Mouse (Mus musculus): ENCODE data around the gene Nap1l1.

- no peak for TF ChIP-seq CTCF (conservative IDR thresholded peaks at IDR 0.05 in 1 of 2, IDR thresholded peaks at IDR 0.05 in 1 of 2; ENCODE audit: low read depth in 2 of 2, low read length in 2 of 2)
- peak; percentile 86 for TF ChIP-seq EP300 (IDR thresholded peaks at IDR 0.05; ENCODE audit: low read length)
- TF ChIP-seq HCFC1 (IDR thresholded peaks at IDR 0.05; ENCODE audit: low read depth, low read length), result peak; percentile 48; the same call in 1 of the 2 replicates
- TF ChIP-seq SMC3 (IDR thresholded peaks at IDR 0.05; ENCODE audit: low read depth, low read length), result peak; percentile 25
- peak; percentile 43 for TF ChIP-seq POLR2A (IDR thresholded peaks at IDR 0.05; ENCODE audit: low read depth, low read length)
- TF ChIP-seq USF1 (IDR thresholded peaks at IDR 0.05; ENCODE audit: low read depth, low read length), result no peak
- TF ChIP-seq CHD2 (IDR thresholded peaks at IDR 0.05; ENCODE audit: low read length), result peak; percentile 70
- no peak for TF ChIP-seq UBTF (IDR thresholded peaks at IDR 0.05; ENCODE audit: low read depth, low read length)
- no peak for TF ChIP-seq POLR2AphosphoS2 (IDR thresholded peaks at IDR 0.05; ENCODE audit: low read depth, low read length)
Measured at GRCm38 (mm10) chr10:111516172-111516588, 43.2 kb downstream of the Nap1l1 start.
